Mouse (Mus musculus) forebrain, embryonic 13.5 days (tissue): ENCODE data around the gene Capza1. TPM values are rescaled to one million over a fixed set of nuclear protein-coding genes. Genes with fewer than 3 reads are reported as not detected.

ENCODE experiments used
- ATAC-seq: fragments of 200-750 bp; cut with Nextera tagmentation; 2 replicates; pipeline ENCODE4 v1.8.0; 2017
- H3K27ac ChIP-seq: fragments of 300-500 bp; sonication (generic); 2 replicates; pipeline ENCODE4 v1.5.1; 2015; ENCODE audit warnings: inconsistent platforms, mild to moderate bottlenecking, moderate library complexity
- H3K27me3 ChIP-seq: fragments of 300-500 bp; sonication (generic); 2 replicates; pipeline ENCODE4 v1.6.1; 2015; ENCODE audit warnings: mild to moderate bottlenecking, inconsistent platforms
- H3K36me3 ChIP-seq: fragments of 300-500 bp; sonication (generic); 2 replicates; pipeline ENCODE4 v1.6.1; 2015; ENCODE audit warnings: mild to moderate bottlenecking, inconsistent platforms; ENCODE audit not compliant: poor library complexity, severe bottlenecking
- H3K4me1 ChIP-seq: fragments of 300-500 bp; sonication (generic); 2 replicates; pipeline ENCODE4 v1.6.1; 2015; ENCODE audit warnings: inconsistent platforms
- H3K4me2 ChIP-seq: fragments of 300-500 bp; sonication (generic); 2 replicates; pipeline ENCODE4 v1.6.1; 2015; ENCODE audit warnings: inconsistent platforms, mild to moderate bottlenecking, moderate library complexity
- H3K4me3 ChIP-seq: fragments of 300-500 bp; sonication (generic); 2 replicates; pipeline ENCODE4 v1.5.1; 2015; ENCODE audit warnings: mild to moderate bottlenecking, inconsistent platforms
- H3K9ac ChIP-seq: fragments of 300-500 bp; sonication (generic); 2 replicates; pipeline ENCODE4 v1.6.1; 2015; ENCODE audit warnings: mild to moderate bottlenecking, inconsistent platforms
- H3K9me3 ChIP-seq: fragments of 300-500 bp; sonication (generic); replicated peaks from 2 replicates; pipeline ENCODE4 v1.6.1; 2016; ENCODE audit warnings: inconsistent platforms
- WGBS: fragments of 180-500 bp; shearing (Covaris S2); methylation state at CpG from one replicate; pipeline ENCODE4 v1.1.7; 2015; 5-methylcytosine and 5-hydroxymethylcytosine counted together
- polyA plus RNA-seq: library from polyadenylated mRNA; unstranded; fragments of >200 nt; fragmentation: Nextera tagmentation; extraction: Ambion mirVana; gene quantifications from 2 replicates; pipeline ENCODE4 v1.2.1, GENCODE M21; 2015

Capza1 gene
- polyA plus RNA-seq, 1 experiment from 2014 or later: 180 TPM

DNA sequence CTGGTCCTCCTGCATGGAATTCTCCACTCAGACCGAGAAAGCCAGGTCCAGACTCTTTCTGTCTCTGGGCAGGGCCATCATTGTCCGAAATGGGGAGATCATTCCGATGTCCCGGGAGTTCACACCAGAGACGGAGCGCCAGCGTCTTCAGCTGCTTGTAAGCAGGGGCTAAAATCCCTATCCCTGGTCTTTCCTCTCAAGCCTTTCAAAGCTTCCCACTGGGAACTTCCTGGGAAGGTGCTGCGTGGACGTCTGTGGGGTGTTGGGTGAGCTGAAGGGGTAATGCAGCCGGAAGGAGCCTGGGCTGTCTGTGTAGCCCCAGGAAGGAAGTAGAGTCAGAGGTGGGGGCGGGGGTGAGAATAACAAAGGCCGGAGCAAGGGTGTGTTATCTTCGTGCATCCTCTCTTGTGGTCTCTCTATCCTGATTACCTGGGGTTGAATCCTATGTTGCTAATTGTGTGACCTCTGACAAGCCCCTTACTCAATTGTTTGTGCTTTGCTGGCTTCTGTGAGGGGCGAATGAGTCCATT lies 80.3 kb downstream of the Capza1 start:
- 40% methylated on average over 14 of the region's 14 CpGs for WGBS
- Histone ChIP-seq H3K27ac (no peak overlapping the region), H3K9ac (no peak overlapping the region), H3K9me3 (no peaks in the 10 kb centered on the region), H3K4me2 (no peak overlapping the region), H3K36me3 (no peaks in the 10 kb centered on the region), H3K4me3 (no peak overlapping the region), H3K4me1 (peaks cover 23% of the 10 kb centered on the region), H3K27me3 (peaks cover 76% of the 10 kb centered on the region)
- no peak for ATAC-seq

DNA sequence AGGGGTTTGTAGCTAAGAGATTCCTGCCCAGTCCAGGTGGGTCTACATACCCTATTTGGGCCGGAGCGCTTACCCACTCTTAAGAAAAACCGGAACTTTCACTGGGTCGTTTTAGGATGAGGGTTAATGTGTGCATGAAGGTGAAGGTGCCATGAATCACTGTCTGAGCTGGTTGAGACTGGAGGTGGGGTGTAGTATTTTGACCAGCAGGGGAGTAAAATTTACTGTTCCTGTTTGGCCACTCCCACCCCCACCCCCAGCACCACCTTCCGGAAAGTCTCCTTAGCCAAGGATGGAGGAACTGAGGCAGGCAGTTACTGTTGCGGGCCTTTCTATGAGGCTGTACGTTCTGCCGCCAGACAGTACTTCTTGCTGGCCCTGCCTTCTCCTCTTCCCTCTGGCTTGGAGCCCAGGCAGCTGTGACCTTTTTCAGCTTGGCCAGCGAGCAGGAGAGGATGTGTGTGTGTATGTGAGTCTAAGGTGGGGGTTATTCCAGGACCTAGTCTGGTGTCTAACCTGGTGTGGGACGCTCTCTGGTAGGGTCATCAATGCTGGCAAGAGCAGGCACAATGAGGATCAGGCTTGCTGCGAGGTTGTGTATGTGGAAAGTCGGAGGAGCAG lies 82.1 kb downstream of the Capza1 start:
- no peak overlapping the region for H3K27ac ChIP-seq
- no peaks in the 10 kb centered on the region for H3K36me3 ChIP-seq
- WGBS: 12% methylated on average over 12 of the region's 12 CpGs
- H3K4me2 ChIP-seq: peak overlapping the region; percentile 86
- H3K9ac ChIP-seq: no peak overlapping the region
- H3K27me3 ChIP-seq: peaks cover 95% of the 10 kb centered on the region
- H3K4me3 ChIP-seq: peak overlapping the region; percentile 47
- ATAC-seq: no peak
- peaks cover 20% of the 10 kb centered on the region for H3K4me1 ChIP-seq
- no peaks in the 10 kb centered on the region for H3K9me3 ChIP-seq

DNA sequence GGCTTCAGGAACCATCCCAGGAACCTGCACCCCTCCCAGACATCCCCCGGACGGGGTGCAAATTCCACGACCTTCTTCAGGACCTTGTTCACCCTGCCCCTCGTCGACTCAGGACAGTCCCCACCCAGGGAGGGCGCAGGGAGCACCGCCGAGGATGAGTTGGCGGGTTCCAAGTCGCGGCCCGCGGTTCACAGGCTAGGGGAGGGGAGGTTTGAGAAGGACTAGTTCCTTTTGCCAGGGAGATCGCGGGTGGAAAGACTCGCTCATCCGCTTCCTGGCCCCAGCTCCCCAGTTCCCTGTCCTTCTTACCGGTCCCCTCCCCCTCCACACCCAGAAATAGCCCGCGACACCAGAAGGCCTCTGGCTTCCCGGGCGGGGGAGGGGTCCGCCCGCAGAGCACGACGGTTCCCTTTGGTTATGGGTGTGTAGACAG lies 82.8 kb downstream of the Capza1 start, which contains the start of gene Fam19a3:
Gene Fam19a3, minus strand, starts transcription at position 370 of the 433 bp plus-strand sequence.
- WGBS: under 1% methylated on average over 26 of the region's 26 CpGs
- ATAC-seq: no peak

DNA sequence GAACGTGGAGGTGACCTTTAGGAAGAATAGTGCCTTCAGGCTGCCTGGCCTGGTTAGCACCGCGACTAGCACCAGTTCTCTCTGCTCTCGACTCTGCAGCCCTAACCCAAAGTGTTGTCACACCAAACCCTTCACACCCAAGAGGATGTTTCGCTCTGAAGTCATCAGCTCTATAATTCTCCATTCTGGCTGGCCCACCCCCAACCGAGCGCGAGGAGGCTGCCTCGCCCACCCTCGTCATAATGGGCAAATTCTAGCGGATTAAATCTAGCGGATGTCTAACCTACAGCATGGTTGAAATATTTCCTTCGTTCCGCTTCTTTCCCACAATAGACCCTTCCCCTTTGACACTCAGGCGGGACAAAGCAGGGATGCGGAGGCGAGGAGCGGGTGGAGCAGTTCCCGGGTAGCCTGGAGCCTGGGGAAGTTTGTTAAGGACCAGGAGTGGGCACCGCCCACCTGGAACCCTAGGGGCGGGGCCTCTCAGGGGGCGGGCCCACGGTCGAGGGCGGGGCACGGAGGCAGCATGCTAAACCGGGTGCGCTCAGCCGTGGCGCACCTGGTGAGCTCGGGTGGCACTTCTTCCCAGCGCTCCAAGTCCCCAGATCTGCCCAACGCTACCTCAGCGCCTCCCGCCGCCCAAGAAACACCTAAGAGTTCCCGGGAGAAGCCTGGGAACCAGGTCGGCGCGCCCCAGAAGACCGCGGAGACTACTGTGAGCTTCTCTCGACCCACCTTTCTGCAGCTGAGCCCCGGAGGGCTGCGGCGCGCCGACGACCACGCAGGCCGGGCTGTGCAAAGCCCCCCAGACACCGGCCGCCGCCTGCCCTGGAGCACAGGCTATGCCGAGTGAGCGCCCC lies 83.5 kb downstream of the Capza1 start, which contains the start of gene Ppm1j:
Gene Ppm1j, plus strand, starts transcription at position 496 of the 860 bp plus-strand sequence.
- WGBS: under 1% methylated on average over 47 of the region's 56 CpGs
- H3K36me3 ChIP-seq: no peaks in the 10 kb centered on the region
- H3K27ac ChIP-seq: no peak within 1 kb of the TSS
- peaks cover 99% of the 10 kb centered on the region for H3K27me3 ChIP-seq
- peak; percentile 64 for ATAC-seq
- peak within 1 kb of the TSS; percentile 48 for H3K9ac ChIP-seq
- no peaks in the 10 kb centered on the region for H3K9me3 ChIP-seq
- peaks cover 22% of the 10 kb centered on the region for H3K4me1 ChIP-seq
- peak within 1 kb of the TSS; percentile 86 for H3K4me2 ChIP-seq
- peak within 1 kb of the TSS; percentile 47 for H3K4me3 ChIP-seq

More for the DNA sequence above, 82.8 kb downstream of the Capza1 start, which contains the start of gene Fam19a3:
- Histone ChIP-seq H3K4me3 (peak within 1 kb of the TSS; percentile 47), H3K27ac (no peak within 1 kb of the TSS), H3K9ac (peak within 1 kb of the TSS; percentile 48), H3K4me1 (peaks cover 22% of the 10 kb centered on the region), H3K27me3 (peaks cover 98% of the 10 kb centered on the region), H3K36me3 (no peaks in the 10 kb centered on the region), H3K4me2 (peak within 1 kb of the TSS; percentile 86), H3K9me3 (no peaks in the 10 kb centered on the region)

DNA sequence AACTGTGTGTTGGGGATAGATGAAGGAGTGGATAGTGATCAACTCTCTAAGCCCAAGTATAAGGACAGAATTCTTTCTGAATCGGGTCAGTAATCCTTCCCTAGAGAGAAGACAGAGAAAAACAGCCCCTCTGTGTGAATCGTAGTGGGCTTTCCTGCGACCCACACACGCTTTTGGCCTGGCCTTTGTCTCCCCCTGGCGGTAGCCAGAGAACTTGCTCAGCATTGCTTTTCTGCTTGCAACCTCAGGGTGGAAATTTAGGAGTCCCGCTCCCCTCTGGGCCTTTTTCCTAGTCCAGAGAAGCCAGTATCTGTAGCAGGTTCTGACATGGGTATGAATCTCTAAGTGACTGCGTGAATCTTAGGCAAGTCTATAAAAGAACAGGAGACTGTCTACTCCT lies 84.4 kb downstream of the Capza1 start:
- H3K9ac ChIP-seq: no peak overlapping the region
- H3K4me1 ChIP-seq: peaks cover 22% of the 10 kb centered on the region
- ATAC-seq: no peak
- peaks cover 94% of the 10 kb centered on the region for H3K27me3 ChIP-seq
- WGBS: under 1% methylated on average over 7 of the region's 7 CpGs
- no peak overlapping the region for H3K4me2 ChIP-seq
- no peak overlapping the region for H3K4me3 ChIP-seq
- H3K27ac ChIP-seq: no peak overlapping the region
- H3K9me3 ChIP-seq: no peaks in the 10 kb centered on the region
- no peaks in the 10 kb centered on the region for H3K36me3 ChIP-seq

DNA sequence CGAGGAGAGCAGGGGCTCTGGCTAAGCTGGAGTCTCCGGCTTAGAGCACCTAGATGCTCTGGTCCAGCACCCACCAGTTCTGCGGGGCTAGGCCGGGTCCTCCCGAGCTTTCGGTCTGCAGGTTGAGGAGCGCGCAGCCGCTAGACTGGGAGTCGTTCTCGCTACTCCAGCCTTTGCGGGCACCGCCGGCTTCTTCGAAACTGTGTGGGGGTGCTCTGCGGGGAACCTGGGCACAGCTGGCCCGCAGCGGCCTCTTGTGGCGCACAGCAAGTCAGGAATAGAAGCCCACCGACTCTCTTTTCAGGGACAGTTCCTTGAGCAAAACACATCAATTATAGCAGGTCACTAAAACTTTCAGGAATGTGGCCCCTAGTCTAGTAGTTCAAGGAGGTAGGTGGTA lies 87.0 kb downstream of the Capza1 start:
- Histone ChIP-seq H3K27me3 (peaks cover 68% of the 10 kb centered on the region), H3K27ac (no peak overlapping the region), H3K9me3 (no peaks in the 10 kb centered on the region), H3K36me3 (no peaks in the 10 kb centered on the region), H3K4me3 (peak overlapping the region; percentile 36), H3K9ac (peak overlapping the region; percentile 34; the same call in 1 of the 2 replicates), H3K4me1 (peaks cover 22% of the 10 kb centered on the region), H3K4me2 (peak overlapping the region; percentile 61)
- ATAC-seq: 0 out of 2 replicates have a peak, but pooled peaks have one; percentile 29
- 2% methylated on average over 20 of the region's 20 CpGs for WGBS

DNA sequence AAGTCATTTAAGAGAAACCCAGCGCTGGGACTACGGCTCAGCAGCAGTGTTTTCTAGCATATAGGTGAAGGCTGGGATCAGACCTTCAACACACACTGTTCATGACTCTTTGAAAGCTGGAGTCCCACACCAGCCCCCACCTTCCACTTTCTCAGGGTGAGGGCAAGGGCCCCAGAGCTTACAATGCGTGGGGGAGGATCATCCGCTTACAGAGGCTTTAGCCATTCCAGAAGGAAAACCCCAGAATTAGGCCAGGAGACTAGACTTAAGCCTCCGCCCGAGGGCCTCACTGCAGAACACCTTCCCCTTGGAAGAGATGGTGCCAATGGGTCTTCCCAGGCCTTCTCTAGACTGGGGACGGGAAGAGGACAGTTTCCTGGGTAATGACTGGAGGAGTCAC lies 91.0 kb downstream of the Capza1 start:
- no peak for ATAC-seq
- H3K9ac ChIP-seq: no peak overlapping the region
- no peaks in the 10 kb centered on the region for H3K36me3 ChIP-seq
- H3K4me1 ChIP-seq: peaks cover 6% of the 10 kb centered on the region; the same call in 1 of the 2 replicates
- H3K27me3 ChIP-seq: peaks cover 28% of the 10 kb centered on the region
- no peak overlapping the region for H3K4me3 ChIP-seq
- WGBS: 66% methylated on average over 7 of the region's 7 CpGs
- no peak overlapping the region for H3K27ac ChIP-seq
- no peak overlapping the region for H3K4me2 ChIP-seq
- H3K9me3 ChIP-seq: no peaks in the 10 kb centered on the region

Other genes with a start within 250 kb of the Capza1 start
- 18.4 and 19.7 TPM in 2 replicates for gene Slc16a1, start 225.8 kb downstream of the Capza1 start, polyA plus RNA-seq
- 0.68 and 1.7 TPM in 2 replicates for gene Ppm1j, start 83.4 kb downstream of the Capza1 start, polyA plus RNA-seq
- 0.04 TPM in 1 of 2 replicates, not detected in the other for gene Fam19a3, start 82.7 kb downstream of the Capza1 start, polyA plus RNA-seq
- 51.2 and 55.4 TPM in 2 replicates for gene Rhoc, start 76.1 kb downstream of the Capza1 start, polyA plus RNA-seq
- 7.2 and 10.5 TPM in 2 replicates for gene Mov10, start 45.9 kb downstream of the Capza1 start, polyA plus RNA-seq
- gene St7l, start 500 bp downstream of the Capza1 start, polyA plus RNA-seq: 32.6 and 40.5 TPM in 2 replicates
- 0.66 and 0.98 TPM in 2 replicates for gene Wnt2b, start 97.4 kb upstream of the Capza1 start, polyA plus RNA-seq
- 53.2 and 54.9 TPM in 2 replicates for gene Cttnbp2nl, start 188.6 kb upstream of the Capza1 start, polyA plus RNA-seq
- not detected in 2 replicates for gene 4930564D02Rik, start 202.3 kb upstream of the Capza1 start, polyA plus RNA-seq